Mouse (Mus musculus) embryo, embryonic 10.5 days (tissue): Measurements from ENCODE around the gene Vmn2r51.
"Not testable (repeated sequence)": the region's sequence is repeated elsewhere in the genome, so short reads cannot be mapped to it uniquely, and the experiment has no call there.

Source experiments
- DNase-seq: peaks from one replicate; pipeline ENCODE4 v3.0.0-alpha.2; 2015; ENCODE audit warnings: low spot score

Vmn2r51 gene

GRCm38 (mm10) chr7:10105641-10106040 lies at the start of gene Vmn2r51:
Vmn2r51 (minus strand) TSS chr7:10105741.
- DNase-seq: not testable (repeated sequence)

GRCm38 (mm10) chr7:10053196-10053595 lies 52.3 kb downstream of the Vmn2r51 start, which contains the start of gene Vmn2r50:
Vmn2r50 (minus strand) TSS chr7:10053296.
- DNase-seq: not testable (repeated sequence)
